Mouse (Mus musculus) left cerebral cortex, postnatal 36 days (tissue): ENCODE results near the gene Spata13. TPM values are rescaled to one million over a fixed set of nuclear protein-coding genes. Genes with fewer than 3 reads are reported as not detected.

Experiments
- DNase-seq, 2 experiments: peaks; one replicate each; pipeline ENCODE4 v3.0.0; 2021 to 2022; ENCODE audit warnings: low spot score in 2 of 2, mixed read lengths in 1 of 2
- intact Hi-C: fragments of 180-260 bp; cut with DNase I; formaldehyde crosslinking; loops from one replicate; pipeline ENCODE4 v1.15.1; 2025
- total RNA-seq, 2 experiments: library from RNA; stranded (reverse); gene quantifications; 2 replicates each; pipeline ENCODE4 v1.2.3; 2021

The Spata13 gene
- total RNA-seq, 2 experiments from 2014 or later, result 10.4 to 20.6 TPM

- DNase-seq, result no peak
- intact Hi-C loops, result no loop called here
Measured at GRCm38 (mm10) chr14:60664641-60665040, 30.8 kb downstream of the Spata13 start.

- intact Hi-C loops, result no loop called here
- DNase-seq, result no peak
Measured at GRCm38 (mm10) chr14:60665263-60665662, 31.5 kb downstream of the Spata13 start.

GRCm38 (mm10) chr14:60666252-60666651, 32.5 kb downstream of the Spata13 start:
- no peak for DNase-seq
- intact Hi-C loops, result no loop called here

GRCm38 (mm10) chr14:60670191-60670590, 36.4 kb downstream of the Spata13 start:
- no peak for DNase-seq
- intact Hi-C loops, result no loop called here

GRCm38 (mm10) chr14:60671504-60671903, 37.7 kb downstream of the Spata13 start:
- intact Hi-C loops, result no loop called here
- DNase-seq, result no peak

- no peak for DNase-seq
- intact Hi-C loops, result no loop called here
Measured at GRCm38 (mm10) chr14:60675697-60676096, 41.9 kb downstream of the Spata13 start.

- DNase-seq, result no peak
- intact Hi-C loops, result no loop called here
Measured at GRCm38 (mm10) chr14:60676625-60677314, 43.0 kb downstream of the Spata13 start.

GRCm38 (mm10) chr14:60682361-60683023, 48.7 kb downstream of the Spata13 start:
- no peak for DNase-seq
- intact Hi-C loops, result loop anchor here (10.0 kb wide), 1 partner anchor 48 kb away; the partner anchor contains the start of gene Spata13

- intact Hi-C loops, result loop anchor here (10.0 kb wide), 1 partner anchor 49 kb away; the partner anchor contains the start of gene Spata13
- no peak for DNase-seq
Measured at GRCm38 (mm10) chr14:60683989-60684388, 50.2 kb downstream of the Spata13 start.

- intact Hi-C loops, result loop anchor here (10.0 kb wide), 1 partner anchor 52 kb away; the partner anchor contains the start of gene Spata13
Measured at GRCm38 (mm10) chr14:60686733-60687132, 52.9 kb downstream of the Spata13 start.

GRCm38 (mm10) chr14:60687241-60687640, 53.4 kb downstream of the Spata13 start:
- DNase-seq, result no peak
- intact Hi-C loops, result loop anchor here (10.0 kb wide), 1 partner anchor 52 kb away; the partner anchor contains the start of gene Spata13

More at GRCm38 (mm10) chr14:60686733-60687132, 52.9 kb downstream of the Spata13 start:
- no peak for DNase-seq

- peak; percentile 49 to 54 for DNase-seq
- intact Hi-C loops, result loop anchor here (2.0 to 10.0 kb wide), 2 partner anchors 54 to 164 kb away; partner anchors contain the start of gene Spata13
Measured at GRCm38 (mm10) chr14:60688509-60689205, 54.9 kb downstream of the Spata13 start.

GRCm38 (mm10) chr14:60689768-60690167, 56.0 kb downstream of the Spata13 start:
- no peak for DNase-seq
- intact Hi-C loops, result loop anchor here (2.0 to 10.0 kb wide), 3 partner anchors 55 to 435 kb away; partner anchors contain the start of genes Gm49336, Nupl1 and Spata13

GRCm38 (mm10) chr14:60690631-60691030, 56.8 kb downstream of the Spata13 start:
- no peak for DNase-seq
- intact Hi-C loops, result loop anchor here (10.0 kb wide), 1 partner anchor 436 kb away; the partner anchor contains the start of genes Gm49336 and Nupl1

- intact Hi-C loops, result loop anchor here (10.0 kb wide), 1 partner anchor 438 kb away; the partner anchor contains the start of genes Gm49336 and Nupl1
- DNase-seq, result peak; percentile 43 to 57
Measured at GRCm38 (mm10) chr14:60693122-60693536, 59.3 kb downstream of the Spata13 start.

- DNase-seq, result no peak
- intact Hi-C loops, result loop anchor here (1.0 to 10.0 kb wide), 2 partner anchors 168 to 439 kb away; partner anchors contain the start of genes Gm49336 and Nupl1
Measured at GRCm38 (mm10) chr14:60693666-60694065, 59.9 kb downstream of the Spata13 start.

GRCm38 (mm10) chr14:60694215-60694997, 60.6 kb downstream of the Spata13 start:
- DNase-seq, result peak; percentile 38 to 52
- intact Hi-C loops, result loop anchor here (1.0 to 10.0 kb wide), 2 partner anchors 169 to 440 kb away; partner anchors contain the start of genes Gm49336 and Nupl1

GRCm38 (mm10) chr14:60697351-60697750, 63.5 kb downstream of the Spata13 start:
- no peak for DNase-seq
- intact Hi-C loops, result loop anchor here (10.0 kb wide), 1 partner anchor 443 kb away; the partner anchor contains the start of genes Gm49336 and Nupl1

GRCm38 (mm10) chr14:60698980-60699379, 65.2 kb downstream of the Spata13 start:
- intact Hi-C loops, result loop anchor here (10.0 kb wide), 1 partner anchor 444 kb away; the partner anchor contains the start of genes Gm49336 and Nupl1
- no peak for DNase-seq
